Mouse (Mus musculus): ENCODE results near the gene Sart3.

DNA sequence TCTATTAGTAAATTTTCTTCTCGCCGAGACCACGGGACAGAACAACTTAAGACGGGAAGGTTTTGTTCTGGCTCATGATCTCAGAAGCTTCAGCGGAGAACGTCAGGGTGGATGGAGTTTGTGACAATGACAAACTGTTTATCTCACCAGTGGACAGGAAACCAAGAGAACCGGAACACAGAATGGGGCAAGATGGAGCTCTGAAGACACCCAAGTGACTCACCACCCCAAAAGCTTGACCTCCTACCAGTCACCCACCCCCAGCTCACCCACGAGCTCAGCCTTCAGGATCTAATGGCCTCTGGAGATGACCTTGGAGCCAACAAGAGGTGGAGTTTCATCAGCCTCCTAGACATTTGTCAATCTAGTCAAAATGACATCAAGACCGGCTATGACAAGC is 33.0 kb upstream of the Sart3 start:
- TF ChIP-seq POLR2A (IDR thresholded peaks at IDR 0.05; ENCODE audit: insufficient read length, low read depth) = no peak
- TF ChIP-seq MYOD1 (IDR thresholded peaks at IDR 0.05; ENCODE audit: control insufficient read depth in 1 of 3, insufficient read length in 2 of 3, low read depth in 2 of 3) = no peak
- no peak for TF ChIP-seq USF1 (IDR thresholded peaks at IDR 0.05; ENCODE audit: low read depth)
